Mouse (Mus musculus) adipose tissue, adult 10 weeks (tissue): ENCODE measurements around the gene 9530068E07Rik. TPM values are rescaled to one million over a fixed set of nuclear protein-coding genes. Genes with fewer than 3 reads are reported as not detected.

ENCODE experiments used
- polyA plus RNA-seq: library from polyadenylated mRNA; stranded (reverse); fragments of 350-450 nt; fragmentation: Illumina TruSeq; extraction: RNeasy Lipid Tissue Mini Kit (QIAGEN cat#74804); gene quantifications from one replicate; pipeline ENCODE4 v1.2.3, GENCODE M21; 2014; ENCODE audit warnings: low read depth, low replicate concordance

Gene 9530068E07Rik
- polyA plus RNA-seq = 144 TPM

GRCm38 (mm10) chr11:52395940-52396596 lies at the start of gene 9530068E07Rik:
Gene 9530068E07Rik (plus strand): TSS chr11:52396428.

GRCm38 (mm10) chr11:52360471-52361277 lies 35.6 kb upstream of the 9530068E07Rik start, which contains the start of gene Vdac1:
Gene Vdac1 (plus strand): TSS chr11:52360860.

Other genes starting within 250 kb of the 9530068E07Rik start
- not detected for gene Olfr1371, start 182.4 kb upstream of the 9530068E07Rik start, polyA plus RNA-seq
- 261 TPM for gene Skp1a, start 164.4 kb upstream of the 9530068E07Rik start, polyA plus RNA-seq
- gene Tcf7, start 113.4 kb upstream of the 9530068E07Rik start, polyA plus RNA-seq = 78.1 TPM
- gene Vdac1, start 35.6 kb upstream of the 9530068E07Rik start, polyA plus RNA-seq = 193 TPM